Mouse (Mus musculus): ENCODE results near the gene Cntd1. TPM values are rescaled to one million over a fixed set of nuclear protein-coding genes. Genes with fewer than 3 reads are reported as not detected.

Gene Cntd1
- polyA plus RNA-seq, 1 experiment from 2014 or later, result 1.4 TPM

- Histone ChIP-seq H3K9ac (replicated peaks) (no peak overlapping the region), H3K36me3 (no peaks in the 10 kb centered on the region), H3K4me3 (no peak overlapping the region), H3K27me3 (no peaks in the 10 kb centered on the region), H3K4me2 (replicated peaks) (0 out of 2 replicates have a peak overlapping the region, but pooled peaks have one; percentile 20), H3K9me3 (no peaks in the 10 kb centered on the region), H3K4me1 (peaks cover 28% of the 10 kb centered on the region), H3K27ac (replicated peaks) (no peak overlapping the region)
- no peak for ATAC-seq (replicated peaks)
- 26% methylated on average over 27 of the region's 27 CpGs for WGBS
Measured at GRCm38 (mm10) chr11:101276319-101277070, 2.3 kb upstream of the Cntd1 start.

GRCm38 (mm10) chr11:101277381-101278222 is 1.2 kb upstream of the Cntd1 start:
- ATAC-seq (replicated peaks), result no peak
- Histone ChIP-seq H3K27me3 (no peaks in the 10 kb centered on the region), H3K9me3 (no peaks in the 10 kb centered on the region), H3K9ac (replicated peaks) (peak overlapping the region; percentile 92), H3K4me1 (peaks cover 28% of the 10 kb centered on the region), H3K27ac (replicated peaks) (no peak overlapping the region), H3K36me3 (no peaks in the 10 kb centered on the region), H3K4me2 (replicated peaks) (peak overlapping the region; percentile 63), H3K4me3 (peak overlapping the region; percentile 92)
- whole genome bisulfite sequencing, result 76% methylated on average over 12 of the region's 12 CpGs

GRCm38 (mm10) chr11:101279193-101279569 is 369 bp downstream of the Cntd1 start:
- no peak overlapping the region; the same call in 1 of the 2 replicates for H3K9ac ChIP-seq (replicated peaks)
- no peak overlapping the region for H3K27ac ChIP-seq (replicated peaks)
- peak overlapping the region; percentile 92 for H3K4me3 ChIP-seq
- no peaks in the 10 kb centered on the region for H3K9me3 ChIP-seq
- H3K27me3 ChIP-seq, result no peaks in the 10 kb centered on the region
- H3K4me1 ChIP-seq, result peaks cover 28% of the 10 kb centered on the region
- peak; percentile 44 for ATAC-seq (replicated peaks)
- 64% methylated on average over 14 of the region's 14 CpGs for WGBS
- H3K4me2 ChIP-seq (replicated peaks), result peak overlapping the region; percentile 63
- H3K36me3 ChIP-seq, result no peaks in the 10 kb centered on the region

- H3K4me1 ChIP-seq, result peaks cover 28% of the 10 kb centered on the region
- WGBS, result 66% methylated on average over 7 of the region's 7 CpGs
Measured at GRCm38 (mm10) chr11:101280837-101281236, 2.0 kb downstream of the Cntd1 start.

GRCm38 (mm10) chr11:101282896-101283295 is 4.1 kb downstream of the Cntd1 start:
- H3K9me3 ChIP-seq, result no peaks in the 10 kb centered on the region
- no peaks in the 10 kb centered on the region for H3K27me3 ChIP-seq
- H3K4me3 ChIP-seq, result no peak overlapping the region
- ATAC-seq (replicated peaks), result no peak
- 8% methylated on average over 5 of the region's 5 CpGs for WGBS
- H3K36me3 ChIP-seq, result peaks cover 13% of the 10 kb centered on the region
- H3K9ac ChIP-seq (replicated peaks), result no peak overlapping the region
- H3K27ac ChIP-seq (replicated peaks), result no peak overlapping the region
- peaks cover 10% of the 10 kb centered on the region for H3K4me1 ChIP-seq
- H3K4me2 ChIP-seq (replicated peaks), result no peak overlapping the region

More at GRCm38 (mm10) chr11:101280837-101281236, 2.0 kb downstream of the Cntd1 start:
- ATAC-seq (replicated peaks), result no peak
- no peaks in the 10 kb centered on the region for H3K9me3 ChIP-seq
- H3K36me3 ChIP-seq, result no peaks in the 10 kb centered on the region; the same call in 1 of the 2 replicates
- no peak overlapping the region for H3K4me2 ChIP-seq (replicated peaks)
- no peak overlapping the region for H3K27ac ChIP-seq (replicated peaks)
- no peaks in the 10 kb centered on the region for H3K27me3 ChIP-seq
- no peak overlapping the region for H3K9ac ChIP-seq (replicated peaks)
- no peak overlapping the region for H3K4me3 ChIP-seq

GRCm38 (mm10) chr11:101283805-101284204 is 5.0 kb downstream of the Cntd1 start:
- Histone ChIP-seq H3K4me3 (no peak overlapping the region), H3K36me3 (peaks cover 22% of the 10 kb centered on the region), H3K27ac (replicated peaks) (no peak overlapping the region), H3K9me3 (no peaks in the 10 kb centered on the region), H3K9ac (replicated peaks) (no peak overlapping the region), H3K4me2 (replicated peaks) (no peak overlapping the region), H3K27me3 (no peaks in the 10 kb centered on the region), H3K4me1 (peaks cover 6% of the 10 kb centered on the region)
- WGBS, result 78% methylated on average over 4 of the region's 4 CpGs
- ATAC-seq (replicated peaks), result no peak

- 89% methylated on average over 9 of the region's 9 CpGs for WGBS
- H3K9me3 ChIP-seq, result no peaks in the 10 kb centered on the region
- H3K4me3 ChIP-seq, result no peak overlapping the region
- H3K27me3 ChIP-seq, result no peaks in the 10 kb centered on the region
- no peak overlapping the region for H3K4me2 ChIP-seq (replicated peaks)
- H3K4me1 ChIP-seq, result no peaks in the 10 kb centered on the region
- no peak overlapping the region for H3K9ac ChIP-seq (replicated peaks)
- no peak for ATAC-seq (replicated peaks)
- H3K27ac ChIP-seq (replicated peaks), result no peak overlapping the region
- peaks cover 56% of the 10 kb centered on the region for H3K36me3 ChIP-seq
Measured at GRCm38 (mm10) chr11:101287306-101287705, 8.5 kb downstream of the Cntd1 start.

GRCm38 (mm10) chr11:101291231-101291630 is 12.4 kb downstream of the Cntd1 start:
- no peak for ATAC-seq (replicated peaks)
- Histone ChIP-seq H3K4me2 (replicated peaks) (no peak overlapping the region), H3K4me3 (no peak overlapping the region), H3K27me3 (no peaks in the 10 kb centered on the region), H3K27ac (replicated peaks) (no peak overlapping the region), H3K9ac (replicated peaks) (no peak overlapping the region), H3K36me3 (peaks cover 80% of the 10 kb centered on the region), H3K9me3 (no peaks in the 10 kb centered on the region), H3K4me1 (no peaks in the 10 kb centered on the region)
- WGBS, result 96% methylated on average over 8 of the region's 8 CpGs

GRCm38 (mm10) chr11:101295191-101295590 is 16.4 kb downstream of the Cntd1 start:
- H3K4me1 ChIP-seq, result peaks cover under 1% of the 10 kb centered on the region; the same call in 1 of the 2 replicates
- no peak overlapping the region for H3K4me2 ChIP-seq (replicated peaks)
- ATAC-seq (replicated peaks), result no peak
- no peak overlapping the region for H3K27ac ChIP-seq (replicated peaks)
- no peaks in the 10 kb centered on the region for H3K27me3 ChIP-seq
- 92% methylated on average over 8 of the region's 8 CpGs for WGBS
- H3K36me3 ChIP-seq, result peaks cover 65% of the 10 kb centered on the region
- no peak overlapping the region for H3K9ac ChIP-seq (replicated peaks)
- no peaks in the 10 kb centered on the region for H3K9me3 ChIP-seq
- H3K4me3 ChIP-seq, result no peak overlapping the region

GRCm38 (mm10) chr11:101300881-101301280 is 22.1 kb downstream of the Cntd1 start:
- peak overlapping the region; percentile 87; the same call in 1 of the 2 replicates for H3K9ac ChIP-seq (replicated peaks)
- no peak for ATAC-seq (replicated peaks)
- H3K4me2 ChIP-seq (replicated peaks), result peak overlapping the region; percentile 98
- 70% methylated on average over 7 of the region's 7 CpGs for WGBS
- H3K27ac ChIP-seq (replicated peaks), result no peak overlapping the region
- H3K4me1 ChIP-seq, result peaks cover 20% of the 10 kb centered on the region
- H3K36me3 ChIP-seq, result peaks cover 20% of the 10 kb centered on the region
- H3K27me3 ChIP-seq, result no peaks in the 10 kb centered on the region
- H3K9me3 ChIP-seq, result no peaks in the 10 kb centered on the region
- peak overlapping the region; percentile 96 for H3K4me3 ChIP-seq

GRCm38 (mm10) chr11:101301299-101302003 is 22.6 kb downstream of the Cntd1 start:
- Histone ChIP-seq H3K9me3 (no peaks in the 10 kb centered on the region), H3K4me1 (peaks cover 20% of the 10 kb centered on the region), H3K36me3 (peaks cover 18% of the 10 kb centered on the region), H3K4me2 (replicated peaks) (peak overlapping the region; percentile 98), H3K4me3 (peak overlapping the region; percentile 96), H3K27me3 (no peaks in the 10 kb centered on the region), H3K9ac (replicated peaks) (peak overlapping the region; percentile 87), H3K27ac (replicated peaks) (peak overlapping the region; percentile 73)
- WGBS, result 15% methylated on average over 26 of the region's 26 CpGs
- ATAC-seq (replicated peaks), result no peak; the same call in 1 of the 2 replicates
